Mouse (Mus musculus) ES-E14 (cell line): ENCODE results near the gene Cs. TPM values are rescaled to one million over a fixed set of nuclear protein-coding genes. Genes with fewer than 3 reads are reported as not detected.

Experiments used
- DNase-seq: peaks from one replicate; pipeline ENCODE4 v3.0.0-alpha.2; 2013; ENCODE audit warnings: low read depth, low spot score
- H3K27ac ChIP-seq: 2 replicates; pipeline ENCODE4 v1.5.1; 2012; ENCODE audit warnings: low read depth, mild to moderate bottlenecking, low read length, moderate library complexity, mixed read lengths; ENCODE audit not compliant: poor library complexity, insufficient read depth, severe bottlenecking
- H3K36me3 ChIP-seq: 2 replicates; pipeline ENCODE4 v1.6.1; 2012; ENCODE audit warnings: mild to moderate bottlenecking, low read length, moderate library complexity, mixed read lengths; ENCODE audit not compliant: control insufficient read depth, poor library complexity, insufficient read depth, severe bottlenecking
- H3K4me1 ChIP-seq, 2 experiments: fragments of 150-350 bp in 1 of 2; sonication (generic) in 1 of 2; 2 replicates each; pipeline ENCODE4 v1.6.1; 2012; ENCODE audit warnings: low read length in 2 of 2, mild to moderate bottlenecking in 1 of 2, mixed read lengths in 1 of 2; ENCODE audit not compliant: control insufficient read depth in 2 of 2, insufficient read depth in 2 of 2, poor library complexity in 1 of 2
- H3K4me3 ChIP-seq, 2 experiments: fragments of 150-350 bp in 1 of 2; sonication (generic) in 1 of 2; 2 replicates each; pipeline ENCODE4 v1.5.1; 2012; ENCODE audit warnings: low read length in 2 of 2, low read depth in 1 of 2, mild to moderate bottlenecking in 1 of 2, mixed read lengths in 1 of 2; ENCODE audit not compliant: insufficient read depth in 1 of 2, poor library complexity in 1 of 2, severe bottlenecking in 1 of 2
- H3K9ac ChIP-seq: 2 replicates; pipeline ENCODE4 v1.6.1; 2012; ENCODE audit warnings: low read depth, mild to moderate bottlenecking, low read length, mixed read lengths; ENCODE audit not compliant: poor library complexity, insufficient read depth, severe bottlenecking
- H3K9me3 ChIP-seq: fragments of 150-350 bp; sonication (generic); 2 replicates; pipeline ENCODE4 v1.6.1; 2012; ENCODE audit warnings: low read depth, mild to moderate bottlenecking, low read length; ENCODE audit not compliant: control insufficient read depth, insufficient read depth
- CHD2 ChIP-seq: IDR thresholded peaks from 2 replicates; pipeline ENCODE4 v1.6.1; 2014; ENCODE audit warnings: mild to moderate bottlenecking, low read depth, low read length, inconsistent platforms
- HCFC1 ChIP-seq: IDR thresholded peaks from 2 replicates; pipeline ENCODE4 v1.6.1; 2012; ENCODE audit warnings: low read length, inconsistent platforms, borderline replicate concordance; ENCODE audit not compliant: insufficient read depth
- MAFK ChIP-seq: IDR thresholded peaks from 2 replicates; pipeline ENCODE4 v1.6.1; 2014; ENCODE audit warnings: mild to moderate bottlenecking, low read depth, low read length, inconsistent platforms; ENCODE audit not compliant: insufficient read depth
- ZC3H11A ChIP-seq: IDR thresholded peaks from 2 replicates; pipeline ENCODE4 v1.6.1; 2012; ENCODE audit warnings: low read depth, mild to moderate bottlenecking, inconsistent platforms, low read length, borderline replicate concordance
- ZNF384 ChIP-seq: IDR thresholded peaks from 2 replicates; pipeline ENCODE4 v1.6.1; 2012; ENCODE audit warnings: low read depth, low read length, inconsistent platforms
- in situ Hi-C, 2 experiments: fragments of 600-800 bp; cut with MboI; formaldehyde crosslinking; loops; one replicate each; pipeline ENCODE4 v1.15.1; 2025; ENCODE audit warnings: low sequenced_read_pairs in 2 of 2, inconsistent platforms in 1 of 2; ENCODE audit not compliant: unreplicated experiment in 2 of 2
- total RNA-seq: library from RNA; depleted of rRNA; stranded (reverse); fragments of 300-350 nt; gene quantifications from 2 replicates; pipeline ENCODE4 v1.2.3, GENCODE M21; 2012

The Cs gene
- total RNA-seq, 1 experiment, result 143 TPM

DNA sequence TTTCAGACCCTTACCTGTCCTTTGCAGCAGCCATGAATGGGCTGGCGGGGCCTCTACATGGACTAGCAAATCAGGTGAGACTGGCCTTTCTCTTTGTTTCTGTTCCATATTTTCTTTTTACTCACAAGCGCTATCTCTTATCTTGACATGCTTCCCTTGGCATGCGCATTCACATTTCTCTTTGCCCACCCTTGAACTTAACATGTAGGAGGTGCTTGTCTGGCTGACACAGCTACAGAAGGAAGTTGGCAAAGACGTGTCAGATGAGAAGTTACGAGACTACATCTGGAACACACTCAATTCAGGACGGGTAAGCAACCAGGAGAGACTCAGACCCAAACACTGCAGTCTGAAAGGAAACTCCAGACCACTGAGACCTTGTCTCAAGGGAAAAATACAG is 21.7 kb downstream of the Cs start:
- Histone ChIP-seq H3K4me1 (no peaks in the 10 kb centered on the region), H3K9ac (no peak overlapping the region), H3K27ac (no peak overlapping the region), H3K36me3 (peaks cover 52% of the 10 kb centered on the region), H3K9me3 (no peaks in the 10 kb centered on the region), H3K4me3 (no peak overlapping the region)
- in situ Hi-C loops, result no loop called here
- no peak for TF ChIP-seq HCFC1
- TF ChIP-seq ZNF384, result no peak
- no peak for TF ChIP-seq MAFK
- TF ChIP-seq ZC3H11A, result no peak
- no peak for TF ChIP-seq CHD2
- DNase-seq, result no peak

- peaks cover 0 to 2% of the 10 kb centered on the region in 2 experiments; a peak in 1 of 4 replicates for H3K4me1 ChIP-seq
- no peak overlapping the region for H3K4me3 ChIP-seq
- H3K9ac ChIP-seq, result no peak overlapping the region
- DNase-seq, result no peak
- peaks cover 56% of the 10 kb centered on the region for H3K36me3 ChIP-seq
- in situ Hi-C loops, result no loop called here
- TF ChIP-seq HCFC1 (no peak), MAFK (no peak)
- no peak overlapping the region for H3K27ac ChIP-seq
- H3K9me3 ChIP-seq, result no peaks in the 10 kb centered on the region
Measured at GRCm38 (mm10) chr10:128361836-128362235, 24.3 kb downstream of the Cs start.

- DNase-seq, result no peak
- Histone ChIP-seq H3K4me3 (no peak overlapping the region), H3K36me3 (peaks cover 56% of the 10 kb centered on the region), H3K9me3 (no peaks in the 10 kb centered on the region), H3K9ac (no peak overlapping the region), H3K4me1 (peaks cover 0 to 2% of the 10 kb centered on the region in 2 experiments; a peak in 1 of 4 replicates), H3K27ac (no peak overlapping the region)
- in situ Hi-C loops, result no loop called here
- no peak for TF ChIP-seq HCFC1
- TF ChIP-seq ZC3H11A, result no peak
- TF ChIP-seq ZNF384, result no peak
- TF ChIP-seq MAFK, result no peak
- TF ChIP-seq CHD2, result no peak
Measured at GRCm38 (mm10) chr10:128362568-128362967, 25.0 kb downstream of the Cs start.

- no peak for TF ChIP-seq CHD2
- TF ChIP-seq HCFC1, result no peak
- no peak for TF ChIP-seq ZC3H11A
- TF ChIP-seq MAFK, result no peak
- TF ChIP-seq ZNF384, result no peak
- H3K9me3 ChIP-seq, result no peaks in the 10 kb centered on the region
- H3K4me3 ChIP-seq, result peak overlapping the region; percentile 82 to 95
- peaks cover 5 to 10% of the 10 kb centered on the region in 2 experiments for H3K4me1 ChIP-seq
- peak overlapping the region; percentile 73 for H3K9ac ChIP-seq
- no peak for DNase-seq
- no peak overlapping the region for H3K27ac ChIP-seq
- in situ Hi-C loops, result no loop called here
- peaks cover 14% of the 10 kb centered on the region for H3K36me3 ChIP-seq
Measured at GRCm38 (mm10) chr10:128367899-128368401, 30.4 kb downstream of the Cs start.
